Mouse (Mus musculus) retina, postnatal 1 day (tissue): ENCODE results near the gene Ubald2.
"Not testable (repeated sequence)": the region's sequence is repeated elsewhere in the genome, so short reads cannot be mapped to it uniquely, and the experiment has no call there.

Experiments
- DNase-seq: peaks from one replicate; pipeline ENCODE4 v3.0.0-alpha.2; 2012

Gene Ubald2

DNA sequence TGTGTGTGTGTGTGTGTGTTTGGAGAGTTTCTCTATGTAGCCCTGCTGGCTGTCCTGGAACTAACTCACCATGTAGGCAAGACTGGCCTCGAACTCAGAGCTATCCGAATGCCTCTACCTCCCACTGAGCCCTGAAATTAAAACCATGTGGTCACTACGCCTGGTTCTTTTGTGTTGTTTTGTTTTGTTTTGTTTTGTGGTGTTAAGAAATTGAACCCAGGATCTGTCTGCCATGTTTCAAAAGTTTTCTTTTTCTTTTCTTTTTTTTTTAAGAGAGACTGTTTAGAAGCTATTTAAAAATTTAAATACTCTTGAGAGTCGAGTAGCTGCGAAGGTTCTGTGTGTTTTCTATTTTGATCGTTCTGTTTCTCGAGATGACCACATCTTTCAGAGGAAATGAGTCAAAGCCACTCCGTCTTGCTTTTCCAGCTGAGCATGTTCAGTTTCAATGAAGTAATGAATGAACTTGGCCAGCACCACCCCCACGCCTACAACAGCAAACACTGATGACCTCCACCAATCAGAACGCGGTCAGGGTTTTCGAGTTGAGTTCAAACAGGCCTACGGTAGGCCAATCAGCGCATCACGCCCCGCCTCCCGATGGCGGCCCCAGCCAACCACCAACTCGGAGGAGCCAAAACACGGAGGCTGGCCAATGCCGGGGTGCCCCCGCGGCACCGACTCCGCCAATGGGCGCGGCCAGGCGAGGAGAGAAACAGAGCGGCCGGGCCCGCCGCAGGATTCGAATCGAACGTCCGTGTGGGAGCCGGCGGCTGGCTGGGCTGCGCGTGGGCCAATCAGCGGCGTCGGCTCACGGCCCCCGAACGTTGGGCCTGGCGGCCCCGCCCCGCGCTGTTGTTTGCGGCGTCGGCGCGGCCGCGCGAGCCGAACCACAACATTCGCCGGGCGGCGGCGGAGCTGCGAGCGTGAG is at the start of gene Ubald2:
Ubald2 (plus strand) TSS at position 739 of the 931 bp plus-strand sequence.
- peak; percentile 100 for DNase-seq

DNA sequence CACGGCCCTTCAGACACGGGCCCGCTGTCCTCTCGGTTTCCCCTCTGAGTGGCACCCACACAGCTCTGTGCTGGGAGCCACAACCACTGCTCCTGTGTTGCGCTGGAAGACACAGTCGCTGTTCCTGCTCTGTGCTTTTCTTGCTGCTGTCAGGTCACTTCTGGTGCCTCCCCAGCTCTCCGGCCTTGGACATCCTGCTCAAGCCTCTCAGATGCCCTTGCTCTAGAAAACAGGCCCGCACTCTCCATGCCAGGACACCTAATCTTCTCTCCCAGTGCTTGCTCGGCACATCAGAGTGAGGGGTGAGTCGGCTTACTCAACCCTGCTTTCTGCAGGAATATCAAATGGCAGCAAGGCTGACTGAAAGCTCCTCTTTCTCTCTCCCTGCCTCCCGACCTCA is 49.7 kb upstream of the Ubald2 start:
- no peak for DNase-seq

DNA sequence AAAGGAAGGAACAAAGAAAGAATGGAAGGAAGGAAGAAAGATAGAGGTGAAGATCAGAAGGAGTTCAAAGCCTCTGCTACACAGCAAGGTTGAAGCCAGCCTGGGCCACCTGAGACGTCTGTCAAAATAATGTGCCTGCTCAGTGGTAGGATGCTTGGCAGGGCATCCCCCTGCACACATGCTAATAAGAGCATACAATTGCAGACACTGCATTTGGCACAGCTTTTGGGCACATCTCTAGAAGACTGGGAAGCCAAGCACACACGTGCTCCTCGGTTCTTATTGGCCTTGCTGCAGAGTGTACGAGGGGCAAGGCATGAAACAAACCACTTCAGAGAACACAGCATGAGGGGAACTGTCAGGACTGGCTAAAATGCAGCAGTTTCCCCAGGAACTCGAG is 47.9 kb upstream of the Ubald2 start:
- DNase-seq = no peak

DNA sequence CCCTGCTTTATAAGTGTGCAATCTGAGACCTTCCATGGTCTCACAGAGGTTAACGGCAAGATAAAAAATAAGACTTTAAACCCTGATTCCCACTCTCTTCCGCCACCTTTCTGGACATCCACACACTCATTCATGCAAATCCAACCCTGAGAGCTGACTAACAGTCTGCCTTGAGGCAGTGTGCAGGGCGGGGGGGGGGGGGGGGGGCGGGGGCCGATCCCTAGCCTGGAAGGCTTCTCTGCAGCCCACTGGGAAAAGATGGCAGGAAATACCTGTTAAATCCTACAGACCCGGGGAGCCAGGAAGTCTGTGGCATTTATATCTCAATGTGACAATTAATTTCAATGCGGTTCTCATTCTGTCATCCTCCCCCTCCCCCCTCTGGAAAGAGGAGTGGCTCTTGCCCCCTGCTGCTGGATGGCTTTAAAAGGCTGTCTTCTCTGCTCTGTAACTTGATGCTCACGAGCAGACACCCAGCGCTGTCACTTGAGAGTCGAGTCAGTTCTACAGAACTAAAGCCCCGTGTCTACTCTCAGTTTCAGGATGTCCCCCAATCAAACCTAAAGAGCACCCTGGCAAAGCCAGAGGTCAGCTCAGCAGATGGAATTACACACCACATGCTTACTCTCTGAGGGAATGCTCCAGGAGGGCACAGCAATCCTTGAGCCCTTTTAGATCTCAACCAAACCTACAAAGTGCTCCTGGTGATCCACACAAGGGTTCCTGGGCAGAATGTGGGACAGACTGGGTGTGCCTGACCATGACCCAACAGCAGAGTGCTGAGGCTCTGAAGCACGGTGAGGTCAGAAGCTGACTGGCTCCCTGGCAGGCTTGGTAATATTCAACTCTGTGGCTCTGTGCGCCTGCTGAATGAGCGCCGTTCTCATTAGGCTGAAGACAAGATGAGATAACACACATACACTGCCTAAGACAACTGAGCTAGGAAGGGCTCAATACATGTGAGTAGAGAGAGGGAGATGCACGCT is 46.5 kb upstream of the Ubald2 start:
- peak; percentile 64 for DNase-seq

DNA sequence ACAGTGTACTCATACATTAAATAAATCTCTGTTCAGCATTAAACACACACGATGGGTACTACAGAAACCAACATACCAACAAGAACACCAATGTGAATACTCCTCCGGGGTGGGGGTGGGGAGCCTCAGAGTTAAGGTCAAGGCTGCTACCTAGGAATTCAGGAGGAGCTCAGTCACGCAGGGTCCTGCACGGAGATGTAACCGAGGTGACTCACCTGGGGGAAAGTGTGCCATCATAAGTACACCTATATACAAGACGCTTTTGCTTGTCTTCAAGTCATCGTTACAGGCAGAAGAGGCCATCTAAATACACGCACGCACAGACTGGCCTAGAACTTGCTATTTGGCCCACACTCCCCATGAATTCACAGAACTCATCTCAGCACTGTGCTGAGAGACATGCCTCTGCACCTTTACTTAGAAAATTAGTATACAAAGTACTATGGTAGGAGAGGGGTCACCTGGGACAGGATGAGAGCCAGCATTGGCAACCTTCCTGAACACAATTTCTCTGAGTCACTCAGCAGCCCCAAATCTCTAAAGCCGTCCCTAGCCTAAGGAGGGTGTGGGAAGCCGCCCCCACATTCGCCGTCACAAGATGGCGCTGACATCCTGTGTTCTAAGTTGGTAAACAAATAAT is 44.9 kb upstream of the Ubald2 start:
- DNase-seq = peak; percentile 68

DNA sequence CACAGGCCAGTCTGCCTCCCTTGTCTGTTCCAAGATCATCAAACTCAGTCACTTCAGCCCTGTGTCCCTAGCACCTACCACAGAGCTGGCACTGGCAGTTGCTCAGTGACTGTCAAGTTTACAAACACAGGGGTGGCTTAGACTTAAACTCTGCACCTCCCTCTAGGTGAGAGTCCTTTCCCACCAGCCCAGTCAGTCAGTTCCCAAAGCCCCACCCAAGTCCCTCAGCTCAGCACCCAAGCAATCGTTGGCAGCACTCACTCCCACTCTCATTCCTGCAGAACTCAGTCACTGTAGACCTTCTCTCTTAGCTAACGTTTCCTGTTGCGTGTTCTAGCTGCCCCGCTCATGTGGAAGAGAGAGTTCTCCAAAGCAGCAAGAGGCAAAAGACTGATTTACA is 39.1 kb upstream of the Ubald2 start:
- no peak for DNase-seq

DNA sequence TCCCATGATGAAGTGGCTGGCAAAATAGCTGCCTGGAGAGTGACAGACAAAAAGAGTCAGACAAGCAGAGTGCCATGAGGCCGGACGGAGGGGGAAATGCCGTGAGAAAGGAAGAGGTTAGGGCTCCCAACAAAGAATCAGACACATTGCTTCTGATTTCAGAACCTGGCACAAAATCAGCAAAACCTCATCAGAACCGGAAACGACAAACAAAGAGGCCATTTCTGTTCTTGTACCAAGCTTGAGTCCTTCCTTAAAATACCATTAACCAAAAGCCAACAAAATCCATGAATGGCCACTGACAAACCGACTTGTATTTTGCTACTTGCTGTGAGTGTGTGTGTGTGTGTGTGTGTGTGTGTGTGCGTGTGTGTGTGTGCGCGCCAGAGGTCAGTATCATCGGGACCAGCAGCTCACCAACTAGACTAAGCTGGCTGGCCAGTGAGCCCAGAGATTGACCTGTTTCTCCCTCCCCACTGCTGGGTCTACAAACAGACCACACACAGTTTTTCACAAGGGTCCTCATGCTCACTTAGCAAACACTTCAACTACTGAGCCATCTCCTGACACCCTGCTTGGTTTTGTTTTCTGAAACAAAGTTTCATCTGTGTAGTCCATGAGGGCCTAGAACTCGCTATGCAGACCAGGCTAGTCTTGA is 37.5 kb upstream of the Ubald2 start:
- no peak for DNase-seq

DNA sequence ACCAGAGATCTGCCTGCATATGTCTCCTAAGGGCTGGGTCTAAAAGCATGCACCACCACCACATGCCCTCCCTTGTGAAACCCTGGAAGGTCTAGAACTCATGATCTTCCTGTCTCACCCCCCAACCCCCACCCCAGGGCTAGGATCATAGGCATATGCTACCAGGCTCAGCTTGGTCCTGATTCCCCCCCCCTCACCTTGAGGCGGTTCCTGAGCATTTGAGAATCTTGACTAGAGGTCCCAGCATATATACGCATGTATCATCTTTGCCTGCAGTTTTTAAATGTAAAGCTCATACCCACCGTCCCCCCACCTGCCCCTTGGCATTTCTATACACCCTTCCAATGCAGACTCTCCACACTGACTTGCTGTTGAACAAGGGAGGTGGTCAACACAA is 37.0 kb upstream of the Ubald2 start:
- DNase-seq = no peak

DNA sequence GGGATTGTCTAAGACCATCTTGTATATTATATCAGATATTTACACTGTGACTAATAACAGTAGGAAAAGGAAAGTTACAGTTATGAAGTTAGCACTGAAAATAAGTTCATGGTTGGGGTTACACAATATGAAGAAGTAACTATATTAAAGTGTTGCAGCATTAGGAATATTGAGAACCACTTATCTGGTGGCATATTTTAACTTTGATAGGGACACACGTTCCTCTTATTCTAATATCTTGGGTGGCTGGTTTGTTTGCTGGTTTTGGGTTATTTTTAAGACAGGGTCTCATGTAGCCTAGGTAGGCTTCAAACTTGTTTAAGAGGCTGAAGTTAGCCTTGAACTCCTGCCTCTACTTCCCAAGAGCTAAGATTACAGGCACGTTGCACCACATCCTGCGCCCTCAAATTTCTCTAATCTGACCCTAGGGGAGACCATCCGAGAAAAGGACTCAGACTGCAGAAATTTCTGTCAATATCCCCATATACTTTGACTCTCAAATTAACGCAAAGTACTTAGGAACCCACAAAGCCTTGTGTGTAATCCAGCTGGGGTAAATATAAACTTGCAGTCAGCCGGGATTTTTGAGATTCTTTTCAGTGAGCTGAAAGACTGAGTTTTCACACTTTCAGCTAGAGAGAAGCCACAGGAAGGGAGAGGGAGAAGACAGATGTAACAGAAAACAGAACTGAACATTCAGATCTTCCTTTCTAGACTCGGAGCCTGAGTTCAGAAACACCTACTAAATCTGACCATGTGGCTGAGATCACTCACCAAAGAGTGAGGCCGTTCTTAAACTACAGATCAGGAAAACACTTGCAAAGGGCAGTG is 36.2 kb upstream of the Ubald2 start:
- no peak for DNase-seq

DNA sequence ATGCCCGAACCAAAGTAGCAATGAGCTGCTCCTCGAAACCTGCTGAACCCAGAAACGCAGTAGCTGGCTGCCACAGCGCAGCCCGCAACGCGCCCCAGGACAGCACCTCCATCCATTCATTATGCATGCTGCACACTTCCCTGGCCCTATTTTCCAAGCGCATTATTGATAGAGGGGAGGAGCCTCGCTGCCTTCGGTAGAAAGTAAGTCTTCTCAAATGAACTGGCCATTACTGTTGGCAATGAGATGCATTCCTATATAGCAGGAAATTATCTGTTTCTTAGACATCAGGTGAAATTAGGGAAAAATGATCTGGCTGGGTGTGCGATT is 35.6 kb upstream of the Ubald2 start:
- no peak for DNase-seq

DNA sequence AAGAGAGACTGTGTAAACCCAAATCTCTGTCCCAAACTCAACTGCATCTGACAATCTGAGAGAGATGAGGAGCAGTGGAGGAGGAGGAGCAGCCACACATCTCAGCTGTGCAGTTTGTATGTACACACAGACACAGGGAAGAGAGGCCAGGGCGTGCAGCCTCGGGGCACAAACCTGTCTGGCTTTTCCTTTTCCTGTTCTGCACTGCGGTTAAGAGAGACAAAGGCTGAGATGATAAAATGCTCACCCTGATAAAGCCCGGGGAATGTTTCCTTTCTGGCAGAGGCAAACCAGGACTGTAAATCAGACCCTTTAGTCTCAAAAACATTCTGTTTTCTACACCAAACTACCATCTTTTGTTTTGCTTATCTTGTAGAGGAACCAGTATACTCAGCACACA is 33.3 kb upstream of the Ubald2 start:
- DNase-seq = peak; percentile 21

DNA sequence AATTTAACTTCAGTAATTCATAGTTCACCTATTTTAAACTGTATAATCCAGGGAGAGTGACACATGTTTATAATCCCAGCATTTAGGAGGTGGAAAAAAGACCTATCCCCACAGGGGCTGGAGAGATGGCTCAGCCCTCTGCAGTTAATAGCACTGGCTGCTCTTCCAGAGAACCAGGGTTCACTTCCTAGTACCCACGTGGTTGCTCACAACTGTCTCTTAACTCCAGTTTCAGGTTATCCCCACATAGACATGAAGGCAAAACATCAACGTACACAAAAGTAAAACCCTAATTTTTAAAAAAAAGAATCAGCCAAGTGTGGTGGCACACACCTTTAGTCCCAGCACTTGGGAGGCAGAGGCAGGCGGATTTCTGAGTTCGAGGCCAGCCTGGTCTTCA is 28.3 kb upstream of the Ubald2 start:
- DNase-seq = no peak

DNA sequence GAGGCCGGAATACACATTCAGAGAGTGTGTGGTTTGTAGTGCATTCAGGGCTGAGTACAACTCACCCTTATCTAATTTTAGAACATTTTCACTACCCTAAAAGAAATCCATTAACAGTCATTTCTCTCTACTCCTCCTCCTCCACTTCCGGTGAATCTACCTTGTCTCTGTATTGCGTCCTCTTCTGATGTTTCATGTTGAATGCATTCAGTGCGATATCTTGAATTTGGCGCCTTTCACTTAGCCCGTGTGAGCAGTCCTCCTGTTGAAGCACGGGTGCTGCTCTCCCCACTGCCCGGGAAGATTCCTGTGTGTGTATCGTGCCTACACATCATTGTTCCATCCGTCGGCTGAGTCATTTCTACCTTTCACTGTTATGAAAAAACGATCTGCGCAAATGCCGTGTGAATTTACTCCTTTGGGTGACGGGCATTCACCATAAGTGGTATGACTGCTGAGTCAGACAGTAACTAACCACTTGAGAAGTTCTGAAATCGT is 27.6 kb upstream of the Ubald2 start:
- no peak for DNase-seq

DNA sequence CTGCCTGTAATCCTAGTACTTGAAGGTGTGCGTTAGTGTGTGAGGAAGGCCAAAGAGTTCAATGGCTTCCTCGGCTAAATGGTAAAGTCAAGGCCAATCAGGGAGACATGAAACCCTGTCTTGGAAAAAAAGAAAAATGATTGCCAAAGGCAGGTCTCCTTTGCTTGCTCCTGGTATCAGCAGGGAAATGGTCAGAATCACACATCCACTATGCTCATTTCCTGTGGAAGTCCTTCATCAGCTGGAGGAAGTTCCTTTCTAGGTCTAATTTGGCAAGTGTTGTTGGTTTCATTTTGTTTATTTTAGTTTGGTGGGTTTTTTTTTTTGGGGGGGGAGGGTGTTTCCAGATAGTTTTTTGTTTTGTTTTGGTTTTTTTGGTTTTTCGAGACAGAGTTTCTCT is 24.9 kb upstream of the Ubald2 start:
- DNase-seq = no peak

DNA sequence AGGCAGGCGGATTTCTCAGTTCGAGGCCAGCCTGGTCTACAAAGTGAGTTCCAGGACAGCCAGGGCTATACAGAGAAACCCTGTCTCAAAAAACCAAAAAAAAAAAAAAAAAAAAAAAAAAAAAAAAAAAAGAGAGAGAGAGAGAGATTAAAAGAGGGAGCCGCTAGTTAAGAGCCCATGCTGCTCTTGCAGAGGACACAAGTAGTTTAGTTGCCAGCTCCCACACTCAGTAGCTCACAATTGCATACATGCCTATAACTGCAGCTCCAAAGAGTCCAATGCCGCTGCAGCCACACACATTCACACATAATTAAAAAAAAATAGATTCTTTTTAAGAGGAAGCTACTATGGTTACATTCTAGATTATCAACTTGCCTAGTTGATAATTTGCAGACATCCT is 23.5 kb upstream of the Ubald2 start:
- not testable (repeated sequence) for DNase-seq

DNA sequence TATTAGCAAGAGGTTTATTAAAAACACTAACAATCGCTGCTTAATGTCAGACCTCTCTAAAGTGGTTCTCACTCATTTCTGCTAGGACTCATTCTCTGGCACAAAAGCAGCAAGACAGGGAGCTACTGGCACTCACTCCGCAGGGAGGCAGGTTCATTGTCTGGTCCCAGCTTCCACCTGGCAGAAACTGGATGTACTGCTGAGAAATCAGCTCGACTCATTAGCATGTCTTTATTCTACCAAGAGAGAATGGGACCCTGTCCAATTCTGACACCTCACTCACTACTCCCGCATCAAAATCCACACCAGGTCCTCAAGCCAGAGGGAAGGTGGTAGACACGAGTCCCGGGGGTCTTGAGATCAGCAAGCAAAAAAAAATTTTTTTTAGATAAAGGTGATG is 22.3 kb upstream of the Ubald2 start:
- peak; percentile 51 for DNase-seq

DNA sequence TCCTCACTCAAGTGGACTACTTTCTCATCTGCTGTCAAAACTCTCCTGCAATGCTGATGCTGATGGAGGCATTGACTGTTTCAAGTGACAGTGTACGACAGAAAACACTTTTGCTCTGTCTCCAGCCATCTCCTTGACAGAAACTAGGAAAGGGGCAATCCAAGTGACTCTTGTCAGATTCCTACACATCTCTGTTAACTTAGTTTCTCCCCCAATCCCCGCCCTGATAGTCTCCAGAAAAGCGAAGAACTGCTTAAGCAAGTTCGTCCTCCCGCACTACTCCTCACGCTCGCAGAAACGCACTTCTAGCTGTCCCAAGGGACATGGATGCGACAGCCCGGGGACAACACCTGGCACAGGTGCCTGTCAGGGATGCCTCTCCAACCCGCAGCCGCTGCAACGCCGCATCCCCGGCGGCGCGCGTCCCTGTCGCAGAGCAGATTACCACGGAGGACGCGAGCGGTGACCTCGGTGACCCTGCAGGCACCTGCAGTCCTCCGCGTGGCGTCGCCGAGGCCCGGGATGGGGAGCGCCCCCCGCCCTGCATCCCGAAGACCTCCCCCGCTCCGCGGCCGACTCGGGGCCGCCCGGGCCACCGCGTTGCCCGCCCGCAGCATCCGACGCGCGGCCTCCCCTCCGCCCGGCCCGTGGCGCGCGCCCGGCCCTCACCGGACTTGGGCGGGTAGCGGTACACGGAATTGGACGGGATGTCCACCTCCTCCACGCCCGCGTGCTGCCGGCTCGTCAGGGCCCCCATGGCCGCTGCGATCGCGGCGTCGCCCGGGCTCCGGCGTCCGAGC is 21.7 kb upstream of the Ubald2 start:
- peak; percentile 60 for DNase-seq

DNA sequence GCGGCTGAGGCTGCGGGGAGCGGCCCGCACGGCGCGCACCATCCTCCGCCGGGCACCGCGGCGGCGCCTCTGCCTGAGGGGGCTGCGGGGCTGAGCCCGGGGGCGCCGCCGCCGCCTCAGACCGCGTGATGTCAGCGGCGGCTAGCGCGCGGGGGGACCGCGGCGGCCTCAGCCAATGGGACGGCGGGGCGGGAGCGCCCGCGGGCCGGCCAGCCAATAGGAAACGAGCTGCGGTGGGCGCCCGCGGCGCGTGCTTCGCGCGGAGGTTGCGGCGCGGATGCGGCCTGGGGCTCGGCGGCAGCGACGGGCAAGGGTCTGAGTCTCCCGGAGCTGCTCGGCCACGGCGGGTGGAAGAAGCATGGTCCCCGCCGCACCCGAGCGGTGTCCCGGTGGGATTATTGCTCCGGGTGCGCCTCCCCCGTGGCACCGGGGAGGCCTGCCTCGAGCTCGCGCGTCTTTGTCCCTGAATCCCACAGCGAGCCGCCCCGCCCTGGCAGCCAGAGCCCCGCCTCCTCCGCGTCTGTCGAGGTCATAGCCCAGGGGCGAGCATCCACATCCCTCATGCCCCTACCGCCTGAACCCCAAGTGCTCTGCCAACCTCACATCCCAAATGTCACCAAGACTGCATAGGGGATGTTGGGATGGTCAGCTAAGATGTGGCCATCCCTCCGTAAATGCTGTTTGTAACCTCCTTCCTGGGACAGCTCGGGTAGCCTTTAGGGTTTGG is 20.8 kb upstream of the Ubald2 start, which contains the start of gene Rnf157:
Rnf157 (minus strand) TSS at position 129 of the 727 bp plus-strand sequence.
- DNase-seq = peak; percentile 94

DNA sequence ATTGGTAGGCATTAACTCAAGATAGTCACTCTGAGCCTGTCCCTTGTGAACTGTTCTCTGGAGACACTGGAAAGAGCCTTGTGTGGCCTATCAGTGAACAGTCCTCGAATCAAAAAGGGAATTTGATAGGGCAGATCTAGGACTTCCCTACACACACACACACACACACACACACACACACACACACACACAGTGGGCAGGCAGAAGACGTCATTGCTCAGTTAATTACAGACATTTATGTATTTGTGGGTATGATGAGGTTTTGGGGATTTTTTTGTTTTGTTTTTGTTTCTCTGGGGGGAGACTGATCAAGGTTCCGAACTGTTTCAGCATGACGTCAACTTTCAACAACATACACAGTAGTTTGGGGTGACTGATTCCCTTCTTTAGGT is 20.3 kb upstream of the Ubald2 start:
- DNase-seq = no peak
